Mouse (Mus musculus): ENCODE results near the gene Tub.

Gene Tub

DNA sequence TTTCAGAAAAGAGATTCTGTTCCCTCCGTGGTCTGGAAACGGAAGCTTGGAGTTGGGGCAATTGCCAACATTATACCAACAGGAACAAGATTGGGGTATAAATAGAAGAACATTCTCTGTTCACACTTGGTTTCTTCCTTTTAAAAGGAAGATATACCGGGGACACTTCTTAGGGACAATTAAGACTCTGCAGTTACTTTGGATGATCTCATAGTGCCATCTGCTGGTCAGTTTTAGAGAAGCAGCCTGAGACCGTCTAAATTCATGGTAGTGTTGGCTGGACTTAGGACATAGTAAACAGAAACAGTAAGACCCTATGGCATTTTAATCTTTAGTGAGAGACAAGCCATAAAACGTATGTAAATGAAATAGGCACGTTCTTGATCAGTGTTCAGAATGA, 78.1 kb downstream of the Tub start:
- intact Hi-C loops (cut with DNase I): loop anchor here (2.0 kb wide), 1 partner anchor 213 kb away; no protein-coding TSS in a partner anchor

DNA sequence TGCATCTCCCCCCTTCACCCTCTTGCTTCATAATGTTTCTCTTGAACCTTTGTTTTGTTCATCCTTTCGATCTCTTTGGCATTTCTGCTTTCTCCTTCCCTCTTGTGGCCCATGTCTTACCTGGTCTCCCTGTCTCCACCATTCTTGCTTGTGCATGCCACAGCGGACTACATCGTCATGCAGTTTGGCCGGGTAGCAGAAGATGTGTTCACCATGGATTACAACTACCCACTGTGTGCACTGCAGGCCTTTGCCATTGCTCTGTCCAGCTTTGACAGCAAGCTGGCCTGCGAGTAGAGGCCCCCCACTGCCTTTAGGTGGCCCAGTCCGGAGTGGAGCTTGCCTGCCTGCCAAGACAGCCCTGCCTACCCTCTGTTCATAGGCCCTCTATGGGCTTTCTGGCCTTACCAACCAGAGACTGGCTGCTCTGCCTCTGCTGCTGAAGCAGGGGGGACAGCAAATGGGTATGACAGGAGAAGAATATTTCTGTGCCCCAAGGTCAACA, 79.9 kb downstream of the Tub start:
- intact Hi-C loops (cut with DNase I): loop anchor here (2.0 kb wide), 1 partner anchor 215 kb away; no protein-coding TSS in a partner anchor

DNA sequence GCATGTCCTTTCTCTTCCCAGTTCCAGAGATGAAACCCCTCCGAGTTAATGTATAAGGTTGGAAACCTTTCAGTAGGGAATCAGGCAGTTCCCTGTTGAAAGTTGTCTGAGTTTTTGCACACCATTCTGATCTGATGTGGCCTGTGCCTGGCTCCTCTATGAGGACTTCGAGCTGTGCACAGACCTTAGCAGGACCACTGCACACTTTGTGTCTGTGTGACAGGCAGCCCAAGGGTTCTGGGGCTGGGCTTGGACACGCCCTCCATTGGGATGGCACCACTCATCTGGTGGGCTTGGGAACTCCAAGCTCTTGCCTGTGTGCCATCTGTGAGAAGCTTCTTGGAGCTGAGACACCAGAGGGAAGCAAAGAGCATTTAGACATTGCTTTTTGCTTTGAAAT, 81.2 kb downstream of the Tub start:
- intact Hi-C loops (cut with DNase I): no loop called here

DNA sequence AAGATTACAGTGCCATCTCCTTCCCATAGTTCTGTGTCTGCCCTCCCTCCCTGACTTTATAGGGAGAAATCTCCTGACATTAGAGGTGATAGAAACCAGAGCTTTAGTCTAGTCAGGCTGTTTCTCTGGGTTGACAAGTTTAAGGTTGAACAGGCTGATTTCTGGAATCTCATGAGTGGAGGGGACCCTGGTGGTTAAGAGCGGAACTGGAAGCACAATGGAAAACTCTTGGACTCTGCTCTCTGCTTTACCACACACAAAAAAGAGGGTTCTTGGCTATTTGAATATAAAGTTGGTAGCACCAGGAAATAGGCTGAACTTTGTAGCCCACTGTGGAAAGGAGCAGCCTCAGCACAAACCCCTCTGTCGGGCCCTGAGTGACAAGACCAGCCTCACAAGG, 81.9 kb downstream of the Tub start:
- intact Hi-C loops (cut with DNase I): no loop called here

GRCm38 (mm10) chr7:109038121-109038735, 88.1 kb downstream of the Tub start:
- intact Hi-C loops (cut with DNase I): no loop called here

- intact Hi-C loops (cut with DNase I): no loop called here
Observed at GRCm38 (mm10) chr7:109038987-109039386, 88.8 kb downstream of the Tub start.

GRCm38 (mm10) chr7:109039445-109039844, 89.3 kb downstream of the Tub start:
- intact Hi-C loops (cut with DNase I): no loop called here

DNA sequence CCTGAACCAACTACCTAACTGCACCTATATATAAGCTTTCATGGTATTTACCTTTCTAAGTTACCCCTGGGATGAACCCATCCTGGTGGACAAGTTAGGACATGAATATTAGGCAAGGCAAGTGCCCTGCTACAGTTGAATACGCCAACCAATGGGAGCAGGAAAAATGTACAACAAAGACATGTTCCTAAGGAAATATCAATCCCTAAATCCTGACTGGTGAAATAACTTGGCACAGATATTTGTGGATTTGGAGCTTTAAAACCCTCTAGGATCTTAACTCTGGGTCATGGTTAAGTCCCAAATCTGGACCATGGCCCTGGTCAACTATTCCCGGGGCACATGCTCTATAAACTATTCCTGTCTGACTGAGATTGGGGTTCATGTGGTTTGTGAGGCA, 95.7 kb downstream of the Tub start:
- intact Hi-C loops (cut with DNase I): no loop called here

DNA sequence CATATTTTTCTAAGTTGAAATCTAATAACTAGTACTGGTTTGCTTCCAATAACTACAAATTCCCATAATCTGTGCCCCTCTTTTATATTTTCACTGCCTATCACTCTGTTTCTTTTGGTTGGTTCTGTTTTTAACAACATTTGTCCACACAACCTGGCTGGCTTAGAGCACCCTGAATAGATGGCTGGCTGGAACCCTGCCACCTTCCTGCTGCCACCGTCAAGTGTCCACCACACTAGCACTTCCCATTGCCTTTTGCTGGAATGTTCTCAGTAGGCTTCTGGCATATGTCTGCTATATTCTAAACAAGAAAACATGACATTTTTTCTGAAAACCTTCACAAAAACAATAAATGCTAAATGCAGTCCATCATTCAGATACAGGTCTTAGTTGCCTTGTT, 100.7 kb downstream of the Tub start:
- intact Hi-C loops (cut with DNase I): no loop called here

DNA sequence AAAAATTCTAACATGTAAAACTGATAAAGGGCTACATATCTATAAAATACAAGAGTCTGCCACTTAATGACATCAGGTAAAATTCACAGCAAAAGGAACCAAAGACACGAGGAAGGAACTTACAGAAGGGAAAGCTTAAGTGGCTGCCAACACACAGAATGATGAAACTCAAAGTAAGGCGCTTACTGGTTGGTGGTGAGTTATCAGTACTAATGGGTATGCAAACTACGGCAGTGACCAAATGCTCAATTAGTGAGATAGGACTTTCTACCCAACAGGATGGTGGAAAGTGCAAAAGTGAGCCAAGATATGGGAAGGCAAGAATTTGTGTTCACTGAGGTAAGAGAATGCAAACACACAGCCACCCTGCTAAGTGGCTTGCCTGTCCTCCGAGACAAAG, 109.4 kb downstream of the Tub start:
- intact Hi-C loops (cut with DNase I): no loop called here

GRCm38 (mm10) chr7:109069641-109070040, 119.5 kb downstream of the Tub start:
- intact Hi-C loops (cut with DNase I): no loop called here

DNA sequence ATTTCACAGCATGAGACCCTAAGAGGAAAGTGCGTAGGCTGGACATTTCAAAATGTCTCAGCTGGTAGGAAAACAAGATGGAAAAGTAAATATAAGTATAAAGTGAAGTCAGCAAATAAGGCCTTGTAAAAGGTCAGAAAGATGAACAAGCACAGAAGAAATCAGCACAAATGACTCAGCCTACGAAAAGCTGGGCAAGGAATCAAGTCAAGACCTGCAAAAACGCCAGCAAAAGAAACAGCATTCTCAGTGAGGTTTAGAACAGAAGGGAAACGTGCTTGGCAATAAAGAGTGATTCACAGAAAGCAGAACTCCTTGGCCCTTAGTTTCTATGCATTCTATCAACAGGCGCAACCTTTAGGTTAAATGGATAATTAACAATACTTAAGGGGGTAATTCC, 122.2 kb downstream of the Tub start:
- intact Hi-C loops (cut with DNase I): no loop called here

GRCm38 (mm10) chr7:109082269-109083112, 132.4 kb downstream of the Tub start:
- intact Hi-C loops (cut with DNase I): no loop called here

GRCm38 (mm10) chr7:109083113-109083812, 133.1 kb downstream of the Tub start, which contains the start of gene Ric3:
TSS of gene Ric3 (minus strand) at chr7:109083331.
- intact Hi-C loops (cut with DNase I): no loop called here

DNA sequence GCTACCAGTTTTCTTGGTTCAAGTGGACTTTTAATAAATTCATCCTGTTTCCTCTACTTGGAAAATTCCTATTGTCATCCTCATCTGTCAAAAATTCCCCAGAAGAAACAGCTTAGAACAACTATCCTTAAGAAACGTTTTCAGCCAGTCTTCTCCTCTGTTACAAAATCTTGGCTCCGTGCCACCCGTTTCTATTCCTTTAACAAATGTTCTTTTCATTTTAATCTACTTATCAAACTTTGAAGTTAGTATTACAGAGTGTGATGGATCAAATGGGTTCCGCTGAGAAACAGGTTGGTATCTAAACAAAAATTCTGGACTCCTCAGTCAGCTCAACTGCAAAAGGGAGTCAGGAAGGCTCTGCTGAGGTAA, 133.7 kb downstream of the Tub start:
- intact Hi-C loops (cut with DNase I): no loop called here
